Mouse (Mus musculus) thymus, adult 2 months (tissue): ENCODE measurements around the gene Snrpd3. TPM values are rescaled to one million over a fixed set of nuclear protein-coding genes. Genes with fewer than 3 reads are reported as not detected.
"Not testable (repeated sequence)": the region's sequence is repeated elsewhere in the genome, so short reads cannot be mapped to it uniquely, and the experiment has no call there.

Experiments
- DNase-seq: peaks from one replicate; pipeline ENCODE4 v3.0.0; 2021
- H3K27ac ChIP-seq: fragments of 200-500 bp; 2 replicates; pipeline ENCODE4 v1.5.1; 2012; ENCODE audit warnings: low read length, control low read depth; ENCODE audit not compliant: control insufficient read depth, insufficient read depth
- H3K27me3 ChIP-seq: fragments of 200-500 bp; 2 replicates; pipeline ENCODE4 v1.6.1; 2012; ENCODE audit warnings: mild to moderate bottlenecking, low read length, moderate library complexity, mixed read lengths; ENCODE audit not compliant: control insufficient read depth, insufficient read depth
- H3K36me3 ChIP-seq: fragments of 200-500 bp; 2 replicates; pipeline ENCODE4 v1.6.1; 2012; ENCODE audit warnings: mild to moderate bottlenecking, low read length, moderate library complexity; ENCODE audit not compliant: control insufficient read depth, insufficient read depth
- H3K4me1 ChIP-seq: fragments of 200-500 bp; replicated peaks from 2 replicates; pipeline ENCODE4 v1.6.1; 2012; ENCODE audit warnings: low read length; ENCODE audit not compliant: control insufficient read depth, insufficient read depth
- H3K4me3 ChIP-seq: fragments of 200-500 bp; 2 replicates; pipeline ENCODE4 v1.5.1; 2012; ENCODE audit warnings: mild to moderate bottlenecking, low read length, control low read depth, moderate library complexity; ENCODE audit not compliant: control insufficient read depth, insufficient read depth
- CTCF ChIP-seq: fragments of 200-500 bp; IDR thresholded peaks from 2 replicates; pipeline ENCODE4 v1.5.1; 2012; ENCODE audit warnings: mild to moderate bottlenecking, control low read depth, low read length, moderate library complexity, borderline replicate concordance; ENCODE audit not compliant: control insufficient read depth, poor library complexity, insufficient read depth; ENCODE audit errors: extremely low read depth
- POLR2A ChIP-seq: fragments of 200-500 bp; IDR thresholded peaks from 2 replicates; pipeline ENCODE4 v1.6.1; 2012; ENCODE audit warnings: mild to moderate bottlenecking, low read length, control low read depth, moderate library complexity; ENCODE audit not compliant: control insufficient read depth, poor library complexity, insufficient read depth; ENCODE audit errors: extremely low read depth
- WGBS: fragments of 180-500 bp; shearing (Covaris S2); methylation state at CpG from one replicate; pipeline ENCODE4 v1.1.7; 2018; 5-methylcytosine and 5-hydroxymethylcytosine counted together
- polyA plus RNA-seq: library from polyadenylated mRNA; depleted of rRNA; stranded (reverse); fragments of >200 nt; gene quantifications from 2 replicates; pipeline ENCODE4 v1.2.3, GENCODE M21; 2012

The Snrpd3 gene
- polyA plus RNA-seq, 1 experiment = 25.1 TPM

- H3K4me3 ChIP-seq = peak overlapping the region; percentile 81
- peaks cover 13% of the 10 kb centered on the region for H3K36me3 ChIP-seq
- TF ChIP-seq CTCF (no peak), POLR2A (no peak)
- no peaks in the 10 kb centered on the region for H3K27me3 ChIP-seq
- 32% methylated on average over 8 of the region's 8 CpGs for WGBS
- DNase-seq = no peak
- peaks cover 12% of the 10 kb centered on the region for H3K4me1 ChIP-seq
- H3K27ac ChIP-seq = peak overlapping the region; percentile 57; the same call in 1 of the 2 replicates
Measured at GRCm38 (mm10) chr10:75516038-75516723, 1.2 kb upstream of the Snrpd3 start.

- H3K4me1 ChIP-seq = peaks cover 12% of the 10 kb centered on the region
- peak overlapping the region; percentile 57; the same call in 1 of the 2 replicates for H3K27ac ChIP-seq
- TF ChIP-seq POLR2A (no peak), CTCF (no peak)
- DNase-seq = no peak
- peaks cover 13% of the 10 kb centered on the region; the same call in 1 of the 2 replicates for H3K36me3 ChIP-seq
- WGBS = 4% methylated on average over 12 of the region's 12 CpGs
- H3K27me3 ChIP-seq = no peaks in the 10 kb centered on the region
- peak overlapping the region; percentile 81 for H3K4me3 ChIP-seq
Measured at GRCm38 (mm10) chr10:75516724-75517072, 653 bp upstream of the Snrpd3 start.

- under 1% methylated on average over 20 of the region's 20 CpGs for WGBS
- peak within 1 kb of the TSS; percentile 93 for H3K27ac ChIP-seq
- no peaks in the 10 kb centered on the region for H3K27me3 ChIP-seq
- peak; percentile 97 for DNase-seq
- no peak for TF ChIP-seq CTCF
- TF ChIP-seq POLR2A = peak; percentile 49
- H3K4me1 ChIP-seq = peaks cover 12% of the 10 kb centered on the region
- H3K4me3 ChIP-seq = peak within 1 kb of the TSS; percentile 86
- peaks cover 13% of the 10 kb centered on the region; the same call in 1 of the 2 replicates for H3K36me3 ChIP-seq
Measured at GRCm38 (mm10) chr10:75517758-75518143, 400 bp downstream of the Snrpd3 start, which contains the start of gene Gucd1. Gene Gucd1, minus strand, starts transcription at chr10:75517972.

GRCm38 (mm10) chr10:75520581-75520980 lies 3.2 kb downstream of the Snrpd3 start:
- no peak for DNase-seq
- no peak overlapping the region for H3K4me3 ChIP-seq
- no peaks in the 10 kb centered on the region for H3K27me3 ChIP-seq
- WGBS = 96% methylated on average over 5 of the region's 5 CpGs
- H3K36me3 ChIP-seq = peaks cover 19% of the 10 kb centered on the region
- TF ChIP-seq POLR2A (no peak), CTCF (no peak)
- H3K27ac ChIP-seq = no peak overlapping the region
- H3K4me1 ChIP-seq = peaks cover 6% of the 10 kb centered on the region

- H3K36me3 ChIP-seq = peaks cover 19% of the 10 kb centered on the region
- DNase-seq = no peak
- 95% methylated on average over 4 of the region's 4 CpGs for WGBS
Measured at GRCm38 (mm10) chr10:75521643-75522042, 4.3 kb downstream of the Snrpd3 start.

GRCm38 (mm10) chr10:75525450-75525849 lies 8.1 kb downstream of the Snrpd3 start:
- WGBS = 98% methylated on average over 9 of the region's 9 CpGs
- not testable (repeated sequence) for H3K27ac ChIP-seq, H3K4me1 ChIP-seq, DNase-seq, H3K4me3 ChIP-seq, H3K27me3 ChIP-seq
- H3K36me3 ChIP-seq = peaks cover 15% of the 10 kb centered on the region

More at GRCm38 (mm10) chr10:75521643-75522042, 4.3 kb downstream of the Snrpd3 start:
- TF ChIP-seq CTCF (no peak), POLR2A (no peak)
- Histone ChIP-seq H3K4me3 (no peak overlapping the region), H3K27me3 (no peaks in the 10 kb centered on the region), H3K27ac (no peak overlapping the region), H3K4me1 (peaks cover 2% of the 10 kb centered on the region)

- Histone ChIP-seq H3K27ac (peak overlapping the region; percentile 28; the same call in 1 of the 2 replicates), H3K4me3 (no peak overlapping the region), H3K4me1 (peaks cover 24% of the 10 kb centered on the region), H3K36me3 (peaks cover 16% of the 10 kb centered on the region), H3K27me3 (no peaks in the 10 kb centered on the region)
- DNase-seq = no peak
- no peak for TF ChIP-seq CTCF
- TF ChIP-seq POLR2A = no peak
- WGBS = 80% methylated on average over 2 of the region's 2 CpGs
Measured at GRCm38 (mm10) chr10:75530322-75530721, 13.0 kb downstream of the Snrpd3 start.
